ENCODE assay signal across 35 mouse cellular contexts in genomic region chr19:43424082-43424481, GRCm38 (mm10). TPM values are rescaled to one million over a fixed set of nuclear protein-coding genes. Genes with fewer than 3 reads are reported as not detected.
DNase-seq lines count a peak whose midpoint lies in the region; ATAC-seq and TF ChIP-seq lines count a peak whose summit lies in the region.
"Had no signal": no experiment of that assay in that cellular context is flagged by ENCODE, and none has a peak within 500 bp of the region (broad histone marks: within the 10 kb centered on the region; RNA-seq: fewer than 3 reads in every experiment).

No protein-coding gene starts in this region.

- ATAC-seq in heart, embryonic 11.5 days (replicated peaks; ENCODE audit: insufficient number of reproducible peaks, low FRiP score, low TSS enrichment) = no peak
- ATAC-seq in lung, embryonic 14.5 days (ENCODE audit: insufficient read depth) = no peak
- no peak for ATAC-seq in midbrain, postnatal 0 days (ENCODE audit: low FRiP score)
- ATAC-seq: forebrain, embryonic 15.5 days; intestine, embryonic 15.5 days; midbrain, embryonic 16.5 days had no signal

- peaks cover 6% of the 10 kb centered on the region for H3K27me3 ChIP-seq in heart, embryonic 11.5 days (ENCODE audit: control insufficient read depth, insufficient read depth, low read length)
- H3K27me3 ChIP-seq in lung, embryonic 14.5 days (ENCODE audit: insufficient read depth, low read length) = no peaks in the 10 kb centered on the region
- no peaks in the 10 kb centered on the region for H3K27me3 ChIP-seq in midbrain, postnatal 0 days (ENCODE audit: insufficient read depth, low read length)
- H3K27me3 ChIP-seq: embryonic facial prominence, embryonic 12.5 days; hindbrain, embryonic 15.5 days; limb, embryonic 15.5 days; neural tube, embryonic 13.5 days had no signal

- H3K4me2 ChIP-seq in heart, embryonic 11.5 days = no peak overlapping the region
- no peak overlapping the region for H3K4me2 ChIP-seq in lung, embryonic 14.5 days
- H3K4me2 ChIP-seq in midbrain, postnatal 0 days (ENCODE audit: low read depth, low read length, poor library complexity, severe bottlenecking) = no peak overlapping the region
- H3K4me2 ChIP-seq: embryonic facial prominence, embryonic 12.5 days; forebrain, embryonic 15.5 days; heart, embryonic 13.5 days; hindbrain, embryonic 15.5 days; intestine, embryonic 15.5 days; limb, embryonic 15.5 days; lung, embryonic 15.5 days; midbrain, embryonic 11.5 days; neural tube, embryonic 13.5 days had no signal

- H3K9ac ChIP-seq in heart, embryonic 11.5 days (ENCODE audit: low read depth, low read length) = no peak overlapping the region
- no peak overlapping the region for H3K9ac ChIP-seq in lung, embryonic 14.5 days
- no peak overlapping the region for H3K9ac ChIP-seq in midbrain, postnatal 0 days (replicated peaks; ENCODE audit: low read length, poor library complexity, severe bottlenecking)
- H3K9ac ChIP-seq: embryonic facial prominence, embryonic 12.5 days; forebrain, embryonic 15.5 days; heart, embryonic 13.5 days; hindbrain, embryonic 15.5 days; intestine, embryonic 15.5 days; limb, embryonic 15.5 days; liver, embryonic 14.5 days; lung, embryonic 15.5 days; neural tube, embryonic 13.5 days had no signal

- peak; percentile 13 for DNase-seq in heart, adult 11 months
- no peak for DNase-seq in lung, embryonic 14.5 days
- no peak for DNase-seq in lung, postnatal 10 days
- DNase-seq in NIH3T3 (ENCODE audit: low read depth) = peak; percentile 15
- no peak for DNase-seq in midbrain, postnatal 0 days (ENCODE audit: low spot score)
- DNase-seq in neural tube, embryonic 10.5 days (ENCODE audit: extremely low spot score, low spot score) = no peak
- no peak for DNase-seq in kidney, postnatal 14 days
- DNase-seq: adrenal gland, adult 8-10 months; cerebellum, adult 9-10 months; embryo, embryonic 11 days; gastrocnemius, postnatal 25 days; heart, adult 18-20 months; heart, postnatal 10 days; kidney, postnatal 25 days; lung, postnatal 36 days; thymus, postnatal 4 days had no signal

- no peaks in the 10 kb centered on the region for H3K36me3 ChIP-seq in heart, embryonic 11.5 days (ENCODE audit: control insufficient read depth, insufficient read depth, low read length)
- no peaks in the 10 kb centered on the region for H3K36me3 ChIP-seq in lung, embryonic 14.5 days (ENCODE audit: insufficient read depth)
- H3K36me3 ChIP-seq in midbrain, postnatal 0 days (ENCODE audit: insufficient read depth, low read length) = no peaks in the 10 kb centered on the region
- H3K36me3 ChIP-seq: embryonic facial prominence, embryonic 12.5 days; forebrain, embryonic 15.5 days; G1E; heart, embryonic 13.5 days; hindbrain, embryonic 15.5 days; intestine, embryonic 15.5 days; limb, embryonic 10.5 days; limb, embryonic 15.5 days; lung, embryonic 15.5 days; neural tube, embryonic 13.5 days had no signal

- TF ChIP-seq CTCF in lung, embryonic 14.5 days (IDR thresholded peaks at IDR 0.05; ENCODE audit: low read depth) = peak; percentile 27
- no peak for TF ChIP-seq CTCF in midbrain, postnatal 0 days (IDR thresholded peaks at IDR 0.05)

- WGBS in heart, embryonic 11.5 days (ENCODE audit: insufficient replicate concordance) = 67% methylated on average over 2 of the region's 2 CpGs
- WGBS in lung, embryonic 14.5 days = 66% methylated on average over 2 of the region's 2 CpGs
- WGBS in midbrain, postnatal 0 days = 70% methylated on average over 2 of the region's 2 CpGs

- H3K9me3 ChIP-seq in heart, embryonic 11.5 days (replicated peaks; ENCODE audit: control insufficient read depth, low read length) = no peaks in the 10 kb centered on the region
- no peaks in the 10 kb centered on the region for H3K9me3 ChIP-seq in lung, embryonic 14.5 days (ENCODE audit: low read depth, low read length)
- no peaks in the 10 kb centered on the region for H3K9me3 ChIP-seq in midbrain, postnatal 0 days (ENCODE audit: low read length)
- H3K9me3 ChIP-seq: embryonic facial prominence, embryonic 12.5 days; forebrain, embryonic 15.5 days; G1E; heart, embryonic 13.5 days; hindbrain, embryonic 15.5 days; intestine, embryonic 15.5 days; limb, embryonic 10.5 days; limb, embryonic 15.5 days; lung, embryonic 15.5 days; neural tube, embryonic 13.5 days had no signal

- H3K27ac ChIP-seq in heart, embryonic 11.5 days (ENCODE audit: low read depth, low read length) = no peak overlapping the region
- H3K27ac ChIP-seq in lung, embryonic 14.5 days (ENCODE audit: low read depth) = no peak overlapping the region
- no peak overlapping the region for H3K27ac ChIP-seq in midbrain, postnatal 0 days (ENCODE audit: low read depth, low read length)
- H3K27ac ChIP-seq: embryonic facial prominence, embryonic 12.5 days; forebrain, embryonic 15.5 days; heart, embryonic 13.5 days; hindbrain, embryonic 15.5 days; intestine, embryonic 15.5 days; limb, embryonic 10.5 days; limb, embryonic 15.5 days; liver, embryonic 14.5 days; lung, embryonic 15.5 days; neural tube, embryonic 13.5 days had no signal

- H3K4me3 ChIP-seq in heart, embryonic 11.5 days (ENCODE audit: low read depth, low read length) = no peak overlapping the region
- H3K4me3 ChIP-seq in lung, embryonic 14.5 days (ENCODE audit: low read depth, low read length) = no peak overlapping the region
- H3K4me3 ChIP-seq in midbrain, postnatal 0 days (ENCODE audit: low read depth, low read length) = no peak overlapping the region
- H3K4me3 ChIP-seq: embryonic facial prominence, embryonic 12.5 days; forebrain, embryonic 15.5 days; heart, embryonic 13.5 days; hindbrain, embryonic 15.5 days; intestine, embryonic 15.5 days; limb, embryonic 10.5 days; limb, embryonic 15.5 days; lung, embryonic 15.5 days; myocyte; neural tube, embryonic 13.5 days had no signal

- H3K4me1 ChIP-seq in heart, embryonic 11.5 days (ENCODE audit: control insufficient read depth, insufficient read depth, low read length) = no peaks in the 10 kb centered on the region
- no peaks in the 10 kb centered on the region for H3K4me1 ChIP-seq in lung, embryonic 14.5 days (ENCODE audit: insufficient read depth)
- H3K4me1 ChIP-seq in midbrain, postnatal 0 days (ENCODE audit: insufficient read depth, low read length) = no peaks in the 10 kb centered on the region
- H3K4me1 ChIP-seq: embryonic facial prominence, embryonic 12.5 days; forebrain, embryonic 15.5 days; heart, embryonic 13.5 days; hindbrain, embryonic 15.5 days; intestine, embryonic 15.5 days; limb, embryonic 10.5 days; limb, embryonic 15.5 days; lung, embryonic 15.5 days; neural tube, embryonic 13.5 days had no signal

RNA-seq across cellular contexts. Expression of gene Cnnm1, which starts 16.2 kb away (rescaled TPM):
- 0.11 and 0.20 TPM in 2 replicates for polyA plus RNA-seq in heart, embryonic 11.5 days (2014; fragmentation: Nextera tagmentation; extraction: Ambion mirVana)
- 0.05 TPM in 1 of 2 replicates, not detected in the other for polyA plus RNA-seq in lung, embryonic 14.5 days (2014; fragmentation: Nextera tagmentation; extraction: Ambion mirVana)
- total RNA-seq in midbrain, postnatal 0 days (2014; rRNA removed) = 7.5 and 9.7 TPM in 2 replicates
- 2.7 and 3.3 TPM in 2 replicates for polyA plus RNA-seq in midbrain, postnatal 0 days (2015; fragmentation: Nextera tagmentation; extraction: Ambion mirVana)
- total RNA-seq: hematopoietic stem cell, adult 5-6 weeks had no signal
- polyA plus RNA-seq: kidney, embryonic 14.5 days; myocyte had no signal

RNA-seq across cellular contexts. Expression of gene Hpse2, which starts 35.9 kb away (rescaled TPM):
- polyA plus RNA-seq in heart, embryonic 11.5 days (2014; fragmentation: Nextera tagmentation; extraction: Ambion mirVana) = 0.27 TPM in 1 of 2 replicates, not detected in the other
- 9.5 and 11.4 TPM in 2 replicates for polyA plus RNA-seq in lung, embryonic 14.5 days (2014; fragmentation: Nextera tagmentation; extraction: Ambion mirVana)
- 0.09 and 0.55 TPM in 2 replicates for total RNA-seq in midbrain, postnatal 0 days (2014; rRNA removed)
- 0.23 and 0.32 TPM in 2 replicates for polyA plus RNA-seq in midbrain, postnatal 0 days (2015; fragmentation: Nextera tagmentation; extraction: Ambion mirVana)
- total RNA-seq: adrenal gland, adult 8-10 months; gastrocnemius, adult 18-20 months; megakaryocyte, adult 5-6 weeks had no signal
- polyA plus RNA-seq: G1E, myocyte had no signal

Comparison
In these comparisons a context has a peak if more than half of its experiments do, and no peak if none do; other contexts are left out.
1. DNase-seq: peak in heart, adult 11 months (single experiment) and NIH3T3 (single experiment); none in lung, embryonic 14.5 days (single experiment), lung, postnatal 10 days (single experiment), midbrain, postnatal 0 days (single experiment), neural tube, embryonic 10.5 days (single experiment) and kidney, postnatal 14 days (single experiment).